ENCODE assay signal across 10 mouse cellular contexts in genomic region chr7:25711165-25711564, GRCm38 (mm10). TPM values are rescaled to one million over a fixed set of nuclear protein-coding genes. Genes with fewer than 3 reads are reported as not detected.
DNase-seq lines count a peak whose midpoint lies in the region; ATAC-seq and TF ChIP-seq lines count a peak whose summit lies in the region.
"Had no signal": no experiment of that assay in that cellular context is flagged by ENCODE, and none has a peak within 500 bp of the region (broad histone marks: within the 10 kb centered on the region; RNA-seq: fewer than 3 reads in every experiment).

No protein-coding gene starts in this region.

- in situ Hi-C loops in CH12.LX (cut with MboI; ENCODE audit: low pct_ligation_motif_present, low pct_unique_long_range_greater_than_20kb, low sequenced_read_pairs) = no loop called here

- peak; percentile 48 for TF ChIP-seq EP300 in CH12.LX (IDR thresholded peaks at IDR 0.05; ENCODE audit: low read length)

- TF ChIP-seq POLR2A in CH12.LX (IDR thresholded peaks at IDR 0.05; ENCODE audit: low read depth, low read length) = no peak; the same call in 1 of the 2 replicates
- TF ChIP-seq POLR2A in bone marrow, adult 2 months (IDR thresholded peaks at IDR 0.05; ENCODE audit: borderline replicate concordance, control insufficient read depth, low read depth, low read length) = no peak

- 0 out of 2 replicates have a peak overlapping the region, but pooled peaks have one; percentile 38 for H3K27ac ChIP-seq in intestine, embryonic 14.5 days (ENCODE audit: low read depth)
- no peak overlapping the region for H3K27ac ChIP-seq in intestine, embryonic 16.5 days (ENCODE audit: low read length)
- peak overlapping the region; percentile 69 for H3K27ac ChIP-seq in CH12.LX (ENCODE audit: insufficient read depth, low read depth)
- H3K27ac ChIP-seq in bone marrow, adult 2 months (ENCODE audit: control insufficient read depth, insufficient read depth, low read depth, low read length, poor library complexity) = peak overlapping the region; percentile 79
- peak overlapping the region; percentile 79 for H3K27ac ChIP-seq in limb, embryonic 12.5 days
- H3K27ac ChIP-seq: kidney, postnatal 0 days had no signal

- 58% methylated on average over 5 of the region's 5 CpGs for WGBS in intestine, embryonic 14.5 days
- WGBS in intestine, embryonic 16.5 days = 65% methylated on average over 5 of the region's 5 CpGs
- WGBS in bone marrow, adult 2 months = 41% methylated on average over 5 of the region's 5 CpGs
- WGBS in limb, embryonic 12.5 days = 43% methylated on average over 5 of the region's 5 CpGs

- TF ChIP-seq RAD21 in CH12.LX (IDR thresholded peaks at IDR 0.05; ENCODE audit: low read depth, low read length) = no peak

- no peak overlapping the region for H3K9ac ChIP-seq in intestine, embryonic 14.5 days (ENCODE audit: low read length)
- no peak overlapping the region for H3K9ac ChIP-seq in intestine, embryonic 16.5 days (ENCODE audit: low read depth, low read length)
- no peak overlapping the region for H3K9ac ChIP-seq in CH12.LX (ENCODE audit: insufficient read depth, low read depth)
- H3K9ac ChIP-seq in limb, embryonic 12.5 days (replicated peaks) = peak overlapping the region; percentile 51

- H3K27me3 ChIP-seq in intestine, embryonic 14.5 days (replicated peaks; ENCODE audit: control insufficient read depth, insufficient read depth, low read length) = no peaks in the 10 kb centered on the region
- no peaks in the 10 kb centered on the region for H3K27me3 ChIP-seq in intestine, embryonic 16.5 days (replicated peaks; ENCODE audit: control insufficient read depth, insufficient read depth, low read length)
- H3K27me3 ChIP-seq in CH12.LX (replicated peaks) = no peaks in the 10 kb centered on the region
- H3K27me3 ChIP-seq in limb, embryonic 12.5 days = 0 out of 2 replicates have a peak, but pooled peaks cover 3% of the 10 kb centered on the region

- no peaks in the 10 kb centered on the region for H3K79me2 ChIP-seq in CH12.LX (replicated peaks; ENCODE audit: control insufficient read depth, extremely low read depth, insufficient read depth, poor library complexity, severe bottlenecking)

- TF ChIP-seq CTCF in CH12.LX (conservative IDR thresholded peaks at IDR 0.05 in 1 of 2, IDR thresholded peaks at IDR 0.05 in 1 of 2; ENCODE audit: low read depth in 2 of 2, low read length in 2 of 2) = no peak
- TF ChIP-seq CTCF in bone marrow, adult 2 months (IDR thresholded peaks at IDR 0.05; ENCODE audit: control insufficient read depth, insufficient read depth, low read length) = no peak

- H3K36me3 ChIP-seq in intestine, embryonic 14.5 days (ENCODE audit: control insufficient read depth, insufficient read depth, low read length) = peaks cover 42% of the 10 kb centered on the region
- H3K36me3 ChIP-seq in intestine, embryonic 16.5 days (ENCODE audit: control insufficient read depth, insufficient read depth, low read length) = peaks cover 22% of the 10 kb centered on the region
- H3K36me3 ChIP-seq in CH12.LX (replicated peaks in 1 of 2; ENCODE audit: control insufficient read depth in 1 of 2, insufficient read depth in 1 of 2, low read length in 1 of 2) = peaks cover 58 to 86% of the 10 kb centered on the region in 2 experiments
- H3K36me3 ChIP-seq in limb, embryonic 12.5 days = peaks cover 47% of the 10 kb centered on the region

- no peak for ATAC-seq in intestine, embryonic 14.5 days (replicated peaks; ENCODE audit: low FRiP score, low TSS enrichment, low read depth)
- no peak for ATAC-seq in intestine, embryonic 16.5 days
- ATAC-seq in limb, embryonic 12.5 days (ENCODE audit: insufficient number of reproducible peaks, insufficient read depth, low FRiP score, low TSS enrichment, low read depth) = peak; percentile 5; the same call in 1 of the 2 replicates
- ATAC-seq in megakaryocyte progenitor cell, adult 5-6 weeks (replicated peaks; ENCODE audit: poor library complexity) = no peak

- H3K4me3 ChIP-seq in intestine, embryonic 14.5 days (ENCODE audit: low read depth, low read length) = no peak overlapping the region
- no peak overlapping the region for H3K4me3 ChIP-seq in intestine, embryonic 16.5 days (ENCODE audit: low read length)
- no peak overlapping the region for H3K4me3 ChIP-seq in CH12.LX (replicated peaks in 1 of 3; ENCODE audit: low read depth in 2 of 3, low read length in 2 of 3, poor library complexity in 1 of 3)
- no peak overlapping the region for H3K4me3 ChIP-seq in bone marrow, adult 2 months (replicated peaks; ENCODE audit: control insufficient read depth, low read depth, low read length)
- no peak overlapping the region for H3K4me3 ChIP-seq in limb, embryonic 12.5 days (replicated peaks)

- H3K4me1 ChIP-seq in intestine, embryonic 14.5 days (replicated peaks; ENCODE audit: control insufficient read depth, insufficient read depth, low read length) = peaks cover 40% of the 10 kb centered on the region
- H3K4me1 ChIP-seq in intestine, embryonic 16.5 days (ENCODE audit: control insufficient read depth, insufficient read depth, low read length) = peaks cover 41% of the 10 kb centered on the region
- H3K4me1 ChIP-seq in CH12.LX (ENCODE audit: control insufficient read depth in 1 of 2, insufficient read depth in 2 of 2) = peaks cover 33 to 75% of the 10 kb centered on the region in 2 experiments
- H3K4me1 ChIP-seq in bone marrow, adult 2 months (ENCODE audit: control insufficient read depth, insufficient read depth, low read length) = peaks cover 15% of the 10 kb centered on the region
- peaks cover 50% of the 10 kb centered on the region for H3K4me1 ChIP-seq in limb, embryonic 12.5 days (replicated peaks)

- no peak for DNase-seq in intestine, embryonic 14.5 days (ENCODE audit: low spot score)
- peak; percentile 66 for DNase-seq in CH12.LX (ENCODE audit: extremely low read depth)
- no peak for DNase-seq in natural killer cell, adult 2 months (ENCODE audit: low spot score in 2 of 2)
- DNase-seq in thymus, postnatal 4 days = no peak

- no peak overlapping the region for H3K4me2 ChIP-seq in intestine, embryonic 14.5 days (ENCODE audit: low read length)
- no peak overlapping the region for H3K4me2 ChIP-seq in intestine, embryonic 16.5 days (ENCODE audit: low read depth, low read length)
- H3K4me2 ChIP-seq in CH12.LX (ENCODE audit: insufficient read depth, low read depth, poor library complexity, severe bottlenecking) = no peak overlapping the region
- 0 out of 2 replicates have a peak overlapping the region, but pooled peaks have one; percentile 15 for H3K4me2 ChIP-seq in limb, embryonic 12.5 days

- no peaks in the 10 kb centered on the region for H3K9me3 ChIP-seq in intestine, embryonic 14.5 days (ENCODE audit: control insufficient read depth, low read length)
- no peaks in the 10 kb centered on the region for H3K9me3 ChIP-seq in intestine, embryonic 16.5 days (ENCODE audit: control insufficient read depth, low read length)
- no peaks in the 10 kb centered on the region for H3K9me3 ChIP-seq in CH12.LX (replicated peaks; ENCODE audit: low read length)
- no peaks in the 10 kb centered on the region for H3K9me3 ChIP-seq in limb, embryonic 12.5 days

- dilution Hi-C loops in CH12.LX (cut with MboI; ENCODE audit: extremely low pct_ligation_motif_present, extremely low pct_unique_long_range_greater_than_20kb, low sequenced_read_pairs) = no loop called here

RNA-seq across cellular contexts. Expression of gene Ccdc97, which starts 7.7 kb away (rescaled TPM):
- polyA plus RNA-seq in intestine, embryonic 14.5 days (2014; fragmentation: Nextera tagmentation; extraction: Ambion mirVana) = 27.0 and 27.4 TPM in 2 replicates
- polyA plus RNA-seq in intestine, embryonic 16.5 days (2015; fragmentation: Nextera tagmentation; extraction: Ambion mirVana) = 21.6 and 22.0 TPM in 2 replicates
- total RNA-seq in CH12.LX (2012; rRNA removed) (14.1 and 14.4 TPM in 2 replicates), CH12.LX (2014; rRNA removed) (4.5 and 5.7 TPM in 2 replicates)
- polyA plus RNA-seq in CH12.LX (2012; ENCODE audit: insufficient read length, low read depth) = 38.8 and 44.8 TPM in 2 replicates
- 33.4 and 65.4 TPM in 2 replicates for polyA plus RNA-seq in bone marrow, adult 2 months (2011; ENCODE audit: insufficient read depth, insufficient read length, low replicate concordance, missing spikeins)
- polyA plus RNA-seq in limb, embryonic 12.5 days (2016; fragmentation: Nextera tagmentation; extraction: Ambion mirVana) = 20.6 and 23.6 TPM in 2 replicates
- total RNA-seq in megakaryocyte progenitor cell, adult 5-6 weeks (2015) = 25.1 and 27.4 TPM in 2 replicates
- 10.5 and 18.3 TPM in 2 replicates for total RNA-seq in megakaryocyte progenitor cell, adult 5-6 weeks (2017)

RNA-seq across cellular contexts. Expression of gene Tgfb1, which starts 24.4 kb away (rescaled TPM):
- 2.4 and 3.2 TPM in 2 replicates for polyA plus RNA-seq in intestine, embryonic 14.5 days (2014; fragmentation: Nextera tagmentation; extraction: Ambion mirVana)
- polyA plus RNA-seq in intestine, embryonic 16.5 days (2015; fragmentation: Nextera tagmentation; extraction: Ambion mirVana) = 1.4 and 1.8 TPM in 2 replicates
- total RNA-seq in CH12.LX (2012; rRNA removed) = 25.9 and 28.8 TPM in 2 replicates
- total RNA-seq in CH12.LX (2014; rRNA removed) = 8.7 and 9.2 TPM in 2 replicates
- 104 and 109 TPM in 2 replicates for polyA plus RNA-seq in CH12.LX (2012; ENCODE audit: insufficient read length, low read depth)
- 53.9 and 75.5 TPM in 2 replicates for polyA plus RNA-seq in bone marrow, adult 2 months (2011; ENCODE audit: insufficient read depth, insufficient read length, low replicate concordance, missing spikeins)
- polyA plus RNA-seq in limb, embryonic 12.5 days (2016; fragmentation: Nextera tagmentation; extraction: Ambion mirVana) = 1.6 and 2.2 TPM in 2 replicates
- total RNA-seq in megakaryocyte progenitor cell, adult 5-6 weeks (2015) = 237 and 286 TPM in 2 replicates
- 35.7 and 35.8 TPM in 2 replicates for total RNA-seq in megakaryocyte progenitor cell, adult 5-6 weeks (2017)

RNA-seq across cellular contexts. Expression of gene B9d2, which starts 30.6 kb away (rescaled TPM):
- polyA plus RNA-seq in intestine, embryonic 14.5 days (2014; fragmentation: Nextera tagmentation; extraction: Ambion mirVana) = 27.2 and 32.0 TPM in 2 replicates
- 21.4 and 22.5 TPM in 2 replicates for polyA plus RNA-seq in intestine, embryonic 16.5 days (2015; fragmentation: Nextera tagmentation; extraction: Ambion mirVana)
- total RNA-seq in CH12.LX (2012; rRNA removed) (13.1 and 15.8 TPM in 2 replicates), CH12.LX (2014; rRNA removed) (9.3 and 10.0 TPM in 2 replicates)
- polyA plus RNA-seq in CH12.LX (2012; ENCODE audit: insufficient read length, low read depth) = 21.2 and 23.8 TPM in 2 replicates
- 19.1 and 40.8 TPM in 2 replicates for polyA plus RNA-seq in bone marrow, adult 2 months (2011; ENCODE audit: insufficient read depth, insufficient read length, low replicate concordance, missing spikeins)
- 30.4 and 30.5 TPM in 2 replicates for polyA plus RNA-seq in limb, embryonic 12.5 days (2016; fragmentation: Nextera tagmentation; extraction: Ambion mirVana)
- total RNA-seq in megakaryocyte progenitor cell, adult 5-6 weeks (2015) = 34.4 and 38.7 TPM in 2 replicates
- 38.2 and 39.8 TPM in 2 replicates for total RNA-seq in megakaryocyte progenitor cell, adult 5-6 weeks (2017)

RNA-seq across cellular contexts. Expression of gene Tmem91, which starts 36.2 kb away (rescaled TPM):
- polyA plus RNA-seq in intestine, embryonic 14.5 days (2014; fragmentation: Nextera tagmentation; extraction: Ambion mirVana) = 2.2 and 2.6 TPM in 2 replicates
- polyA plus RNA-seq in intestine, embryonic 16.5 days (2015; fragmentation: Nextera tagmentation; extraction: Ambion mirVana) = 1.6 and 2.1 TPM in 2 replicates
- 0.17 and 0.55 TPM in 2 replicates for total RNA-seq in CH12.LX (2012; rRNA removed)
- total RNA-seq in CH12.LX (2014; rRNA removed) = not detected in 2 replicates
- 1.3 and 1.9 TPM in 2 replicates for polyA plus RNA-seq in CH12.LX (2012; ENCODE audit: insufficient read length, low read depth)
- 2.9 TPM in 1 of 2 replicates, not detected in the other for polyA plus RNA-seq in bone marrow, adult 2 months (2011; ENCODE audit: insufficient read depth, insufficient read length, low replicate concordance, missing spikeins)
- polyA plus RNA-seq in limb, embryonic 12.5 days (2016; fragmentation: Nextera tagmentation; extraction: Ambion mirVana) = 2.7 and 3.1 TPM in 2 replicates
- 0.69 and 1.0 TPM in 2 replicates for total RNA-seq in megakaryocyte progenitor cell, adult 5-6 weeks (2015)
- not detected in 2 replicates for total RNA-seq in megakaryocyte progenitor cell, adult 5-6 weeks (2017)
- total RNA-seq: liver, adult 2 months had no signal
- polyA plus RNA-seq: liver, adult 2 months had no signal

RNA-seq across cellular contexts. Expression of gene Hnrnpul1, which starts 43.4 kb away (rescaled TPM):
- 65.1 and 68.4 TPM in 2 replicates for polyA plus RNA-seq in intestine, embryonic 14.5 days (2014; fragmentation: Nextera tagmentation; extraction: Ambion mirVana)
- polyA plus RNA-seq in intestine, embryonic 16.5 days (2015; fragmentation: Nextera tagmentation; extraction: Ambion mirVana) = 33.9 and 35.7 TPM in 2 replicates
- total RNA-seq in CH12.LX (2012; rRNA removed) (67.6 and 72.2 TPM in 2 replicates), CH12.LX (2014; rRNA removed) (44.7 and 52.6 TPM in 2 replicates)
- polyA plus RNA-seq in CH12.LX (2012; ENCODE audit: insufficient read length, low read depth) = 155 and 188 TPM in 2 replicates
- 74.6 and 75.3 TPM in 2 replicates for polyA plus RNA-seq in bone marrow, adult 2 months (2011; ENCODE audit: insufficient read depth, insufficient read length, low replicate concordance, missing spikeins)
- 67.6 and 75.0 TPM in 2 replicates for polyA plus RNA-seq in limb, embryonic 12.5 days (2016; fragmentation: Nextera tagmentation; extraction: Ambion mirVana)
- 132 and 135 TPM in 2 replicates for total RNA-seq in megakaryocyte progenitor cell, adult 5-6 weeks (2015)
- 126 and 141 TPM in 2 replicates for total RNA-seq in megakaryocyte progenitor cell, adult 5-6 weeks (2017)

Comparison
In these comparisons a context has a peak if more than half of its experiments do, and no peak if none do; other contexts are left out.
1. RNA of gene Tgfb1, which starts 24.4 kb away (polyA plus RNA-seq): 104 to 109 TPM in CH12.LX and 53.9 to 75.5 TPM in bone marrow, adult 2 months; 2.4 to 3.2 TPM in intestine, embryonic 14.5 days, 1.4 to 1.8 TPM in intestine, embryonic 16.5 days and 1.6 to 2.2 TPM in limb, embryonic 12.5 days; every median in the first group is over 10 times any median in the second.